Mouse (Mus musculus): Measurements from ENCODE around the gene Zdhhc1.

DNA sequence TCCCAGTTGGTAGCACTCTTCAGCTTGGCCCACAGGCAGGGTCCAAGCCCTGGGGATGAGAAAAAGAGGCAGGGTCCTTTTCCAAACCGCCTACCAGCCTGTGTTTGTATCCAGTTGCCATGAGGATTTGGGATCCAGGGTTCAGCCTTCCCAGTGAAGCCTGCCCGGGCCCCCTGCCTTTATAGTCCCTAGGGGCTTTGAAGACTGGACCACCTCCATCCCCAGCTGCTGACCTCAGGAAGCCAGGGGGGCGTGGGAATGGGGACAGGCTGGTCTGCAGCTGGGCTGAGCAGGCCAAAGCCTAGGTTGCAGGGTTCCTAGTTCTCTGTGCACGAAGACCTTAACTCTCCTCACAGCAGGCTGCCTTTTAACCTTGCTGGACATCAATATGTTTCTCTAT, 21.4 kb downstream of the Zdhhc1 start:
- TF ChIP-seq CTCF (conservative IDR thresholded peaks at IDR 0.05; ENCODE audit: low read length) (no peak), NANOG (IDR thresholded peaks at IDR 0.05; ENCODE audit: borderline replicate concordance, low read length) (no peak)

Data from E14TG2a.4 (cell line).